Mouse (Mus musculus) brain, embryonic 14.5 days (tissue): ENCODE measurements around the gene Tln2.

Experiments
- CTCF ChIP-seq: fragments of 200-500 bp; IDR thresholded peaks from 2 replicates; pipeline ENCODE4 v1.5.1; 2012; ENCODE audit warnings: inconsistent platforms, mild to moderate bottlenecking, moderate library complexity, borderline replicate concordance; ENCODE audit not compliant: insufficient read depth, insufficient read length; ENCODE audit errors: extremely low read depth
- POLR2A ChIP-seq: fragments of 200-500 bp; IDR thresholded peaks from 2 replicates; pipeline ENCODE4 v1.6.1; 2012; ENCODE audit warnings: mild to moderate bottlenecking, inconsistent platforms, borderline replicate concordance; ENCODE audit not compliant: poor library complexity, insufficient read depth, insufficient read length, severe bottlenecking; ENCODE audit errors: extremely low read depth

GRCm38 (mm10) chr9:67208420-67208819 lies 351.1 kb downstream of the Tln2 start:
- TF ChIP-seq CTCF (no peak), POLR2A (no peak)
